Mouse (Mus musculus): ENCODE measurements around the gene Gm21970.

- TF ChIP-seq CTCF (IDR thresholded peaks at IDR 0.05; ENCODE audit: low read depth, low read length): no peak
- TF ChIP-seq TAL1 (conservative IDR thresholded peaks at IDR 0.05; ENCODE audit: low read depth, low read length): no peak
- no peak for TF ChIP-seq GATA1 (IDR thresholded peaks at IDR 0.05; ENCODE audit: borderline replicate concordance, low read length)
- TF ChIP-seq GATA2 (IDR thresholded peaks at IDR 0.05; ENCODE audit: borderline replicate concordance, low read depth, low read length): no peak
These were observed 36.4 kb upstream of the Gm21970 start for GRCm38 (mm10) chr16:91355160-91355559.

Measured in G1E (cell line).